Mouse (Mus musculus): Measurements from ENCODE around the gene Ifnlr1. TPM values are rescaled to one million over a fixed set of nuclear protein-coding genes. Genes with fewer than 3 reads are reported as not detected.

The Ifnlr1 gene
- total RNA-seq, 1 experiment: 3.3 TPM

- Histone ChIP-seq H3K4me3 (ENCODE audit: insufficient read depth in 1 of 2, low read depth in 1 of 2, low read length in 2 of 2, poor library complexity in 1 of 2, severe bottlenecking in 1 of 2) (no peak overlapping the region), H3K27ac (ENCODE audit: insufficient read depth, low read depth, low read length, poor library complexity, severe bottlenecking) (no peak overlapping the region), H3K4me1 (ENCODE audit: control insufficient read depth in 2 of 2, insufficient read depth in 2 of 2, low read length in 2 of 2, poor library complexity in 1 of 2) (peaks cover 0 to 23% of the 10 kb centered on the region in 2 experiments; a peak in 3 of 4 replicates), H3K36me3 (ENCODE audit: control insufficient read depth, insufficient read depth, low read length, poor library complexity, severe bottlenecking) (no peaks in the 10 kb centered on the region), H3K9me3 (ENCODE audit: control insufficient read depth, insufficient read depth, low read depth, low read length) (no peaks in the 10 kb centered on the region), H3K9ac (ENCODE audit: insufficient read depth, low read depth, low read length, poor library complexity, severe bottlenecking) (no peak overlapping the region)
- DNase-seq (ENCODE audit: low read depth, low spot score): no peak
- TF ChIP-seq MAFK (IDR thresholded peaks at IDR 0.05; ENCODE audit: insufficient read depth, low read depth, low read length) (peak; percentile 25; the same call in 1 of the 2 replicates), CHD2 (IDR thresholded peaks at IDR 0.05; ENCODE audit: low read depth, low read length) (no peak), ZC3H11A (IDR thresholded peaks at IDR 0.05; ENCODE audit: borderline replicate concordance, low read depth, low read length) (0 out of 2 replicates have a peak, but pooled peaks have one; percentile 1)
- in situ Hi-C loops (cut with MboI; ENCODE audit: low sequenced_read_pairs in 2 of 2, unreplicated experiment in 2 of 2): loop anchor here in 1 of 2 experiments (10.0 kb wide), 1 partner anchor 136 kb away; no protein-coding TSS in a partner anchor
Measured at GRCm38 (mm10) chr4:135661082-135661809, 24.8 kb upstream of the Ifnlr1 start.

- Histone ChIP-seq H3K9me3 (ENCODE audit: control insufficient read depth, insufficient read depth, low read depth, low read length) (no peaks in the 10 kb centered on the region), H3K36me3 (ENCODE audit: control insufficient read depth, insufficient read depth, low read length, poor library complexity, severe bottlenecking) (no peaks in the 10 kb centered on the region), H3K9ac (ENCODE audit: insufficient read depth, low read depth, low read length, poor library complexity, severe bottlenecking) (no peak overlapping the region), H3K4me3 (ENCODE audit: insufficient read depth in 1 of 2, low read depth in 1 of 2, low read length in 2 of 2, poor library complexity in 1 of 2, severe bottlenecking in 1 of 2) (no peak overlapping the region), H3K4me1 (ENCODE audit: control insufficient read depth in 2 of 2, insufficient read depth in 2 of 2, low read length in 2 of 2, poor library complexity in 1 of 2) (peaks cover 0 to 19% of the 10 kb centered on the region in 2 experiments; a peak in 2 of 4 replicates), H3K27ac (ENCODE audit: insufficient read depth, low read depth, low read length, poor library complexity, severe bottlenecking) (no peak overlapping the region)
- DNase-seq (ENCODE audit: low read depth, low spot score): no peak
- TF ChIP-seq ZC3H11A (IDR thresholded peaks at IDR 0.05; ENCODE audit: borderline replicate concordance, low read depth, low read length) (no peak), HCFC1 (IDR thresholded peaks at IDR 0.05; ENCODE audit: borderline replicate concordance, insufficient read depth, low read length) (no peak), CHD2 (IDR thresholded peaks at IDR 0.05; ENCODE audit: low read depth, low read length) (no peak), ZNF384 (IDR thresholded peaks at IDR 0.05; ENCODE audit: low read depth, low read length) (no peak), MAFK (IDR thresholded peaks at IDR 0.05; ENCODE audit: insufficient read depth, low read depth, low read length) (no peak)
- in situ Hi-C loops (cut with MboI; ENCODE audit: low sequenced_read_pairs in 2 of 2, unreplicated experiment in 2 of 2): loop anchor here in 1 of 2 experiments (10.0 kb wide), 1 partner anchor 137 kb away; no protein-coding TSS in a partner anchor
Measured at GRCm38 (mm10) chr4:135661994-135662393, 24.1 kb upstream of the Ifnlr1 start.

GRCm38 (mm10) chr4:135664656-135665055 is 21.4 kb upstream of the Ifnlr1 start:
- in situ Hi-C loops (cut with MboI; ENCODE audit: low sequenced_read_pairs in 2 of 2, unreplicated experiment in 2 of 2): loop anchor here (5.0 to 10.0 kb wide), 2 partner anchors 140 to 147 kb away; no protein-coding TSS in a partner anchor
- no peak overlapping the region for H3K9ac ChIP-seq (ENCODE audit: insufficient read depth, low read depth, low read length, poor library complexity, severe bottlenecking)
- no peak for DNase-seq (ENCODE audit: low read depth, low spot score)
- H3K9me3 ChIP-seq (ENCODE audit: control insufficient read depth, insufficient read depth, low read depth, low read length): no peaks in the 10 kb centered on the region
- TF ChIP-seq HCFC1 (IDR thresholded peaks at IDR 0.05; ENCODE audit: borderline replicate concordance, insufficient read depth, low read length) (no peak), ZC3H11A (IDR thresholded peaks at IDR 0.05; ENCODE audit: borderline replicate concordance, low read depth, low read length) (no peak), MAFK (IDR thresholded peaks at IDR 0.05; ENCODE audit: insufficient read depth, low read depth, low read length) (no peak), ZNF384 (IDR thresholded peaks at IDR 0.05; ENCODE audit: low read depth, low read length) (no peak), CHD2 (IDR thresholded peaks at IDR 0.05; ENCODE audit: low read depth, low read length) (no peak)
- no peak overlapping the region for H3K27ac ChIP-seq (ENCODE audit: insufficient read depth, low read depth, low read length, poor library complexity, severe bottlenecking)
- peaks cover 0 to 19% of the 10 kb centered on the region in 2 experiments; a peak in 2 of 4 replicates for H3K4me1 ChIP-seq (ENCODE audit: control insufficient read depth in 2 of 2, insufficient read depth in 2 of 2, low read length in 2 of 2, poor library complexity in 1 of 2)
- H3K36me3 ChIP-seq (ENCODE audit: control insufficient read depth, insufficient read depth, low read length, poor library complexity, severe bottlenecking): no peaks in the 10 kb centered on the region
- no peak overlapping the region for H3K4me3 ChIP-seq (ENCODE audit: insufficient read depth in 1 of 2, low read depth in 1 of 2, low read length in 2 of 2, poor library complexity in 1 of 2, severe bottlenecking in 1 of 2)

GRCm38 (mm10) chr4:135666192-135666975 is 19.7 kb upstream of the Ifnlr1 start:
- H3K9ac ChIP-seq (ENCODE audit: insufficient read depth, low read depth, low read length, poor library complexity, severe bottlenecking): no peak overlapping the region
- H3K9me3 ChIP-seq (ENCODE audit: control insufficient read depth, insufficient read depth, low read depth, low read length): no peaks in the 10 kb centered on the region
- DNase-seq (ENCODE audit: low read depth, low spot score): peak; percentile 74
- in situ Hi-C loops (cut with MboI; ENCODE audit: low sequenced_read_pairs in 2 of 2, unreplicated experiment in 2 of 2): loop anchor here (5.0 to 10.0 kb wide), 2 partner anchors 142 to 149 kb away; no protein-coding TSS in a partner anchor
- H3K36me3 ChIP-seq (ENCODE audit: control insufficient read depth, insufficient read depth, low read length, poor library complexity, severe bottlenecking): no peaks in the 10 kb centered on the region
- H3K4me3 ChIP-seq (ENCODE audit: insufficient read depth in 1 of 2, low read depth in 1 of 2, low read length in 2 of 2, poor library complexity in 1 of 2, severe bottlenecking in 1 of 2): no peak overlapping the region
- TF ChIP-seq ZC3H11A (IDR thresholded peaks at IDR 0.05; ENCODE audit: borderline replicate concordance, low read depth, low read length) (peak; percentile 79), ZNF384 (IDR thresholded peaks at IDR 0.05; ENCODE audit: low read depth, low read length) (no peak)
- no peak overlapping the region for H3K27ac ChIP-seq (ENCODE audit: insufficient read depth, low read depth, low read length, poor library complexity, severe bottlenecking)
- H3K4me1 ChIP-seq (ENCODE audit: control insufficient read depth in 2 of 2, insufficient read depth in 2 of 2, low read length in 2 of 2, poor library complexity in 1 of 2): peaks cover 0 to 17% of the 10 kb centered on the region in 2 experiments; a peak in 2 of 4 replicates
